Mouse (Mus musculus): ENCODE results near the gene Ddx6.

DNA sequence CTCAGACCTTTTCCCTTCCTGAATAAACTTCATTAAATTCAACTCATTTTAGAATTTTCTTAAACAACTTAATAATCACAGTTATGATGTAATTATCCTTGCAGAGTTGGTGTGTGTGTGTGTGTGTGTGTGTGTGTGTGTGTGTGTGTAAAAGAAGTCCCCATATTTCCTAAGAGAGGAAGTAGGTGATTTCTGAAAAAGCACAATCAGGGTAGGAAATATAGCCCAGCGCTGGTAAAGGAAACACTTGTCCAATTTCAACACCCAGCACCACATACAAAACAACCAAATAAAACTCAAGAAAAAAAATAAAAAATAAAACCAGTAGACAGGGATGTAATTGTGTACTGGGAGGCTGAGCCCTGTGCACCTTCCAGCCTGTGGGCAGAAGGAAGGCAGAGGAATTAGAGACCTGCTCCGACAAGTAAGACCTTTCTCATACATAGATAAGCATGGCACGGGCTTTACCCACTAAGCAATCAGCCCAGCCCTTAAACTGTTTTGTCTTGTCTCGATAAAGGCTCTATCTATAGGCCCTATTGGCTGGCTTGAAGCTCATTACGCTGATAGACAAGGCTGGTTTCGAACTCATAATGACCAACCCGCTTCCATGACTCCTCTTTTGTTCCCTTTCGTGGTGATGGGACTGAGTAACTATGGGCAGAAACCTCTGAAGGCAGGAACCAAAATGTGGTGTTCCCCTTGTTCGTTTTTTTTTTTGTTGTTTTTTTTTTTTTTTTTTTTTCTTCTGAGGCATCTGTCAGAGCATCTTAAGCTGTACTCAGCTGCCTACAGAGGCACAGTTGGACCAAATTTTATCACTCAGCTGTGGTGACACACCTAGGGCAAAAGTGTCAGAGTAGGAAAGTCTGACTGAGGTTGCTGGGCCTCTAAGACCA lies 17.2 kb upstream of the Ddx6 start:
- TF ChIP-seq CTCF (IDR thresholded peaks at IDR 0.05; ENCODE audit: borderline replicate concordance, insufficient read depth, low read depth, low read length) (no peak), POLR2A (IDR thresholded peaks at IDR 0.05; ENCODE audit: borderline replicate concordance, insufficient read depth, low read length) (no peak)

Measured in cerebellum, adult 2 months (tissue).